Mouse (Mus musculus) G1E (cell line): ENCODE results near the gene Cyb5r1.

ENCODE experiments used
- CTCF ChIP-seq: IDR thresholded peaks from 2 replicates; pipeline ENCODE4 v1.5.1; 2012; ENCODE audit warnings: low read depth, low read length, inconsistent platforms, mixed read lengths
- GATA1 ChIP-seq: IDR thresholded peaks from 2 replicates; pipeline ENCODE4 v1.6.1; 2012; ENCODE audit warnings: borderline replicate concordance, low read length, inconsistent platforms, mixed read lengths
- GATA2 ChIP-seq: IDR thresholded peaks from 2 replicates; pipeline ENCODE4 v1.6.1; 2012; ENCODE audit warnings: low read depth, low read length, inconsistent platforms, borderline replicate concordance
- POLR2AphosphoS5 ChIP-seq: IDR thresholded peaks from 2 replicates; pipeline ENCODE4 v1.6.1; 2012; ENCODE audit warnings: low read depth, low read length, inconsistent platforms; ENCODE audit not compliant: insufficient replicate concordance
- TAL1 ChIP-seq: conservative IDR thresholded peaks from 2 replicates; pipeline ENCODE4 v1.6.1; 2012; ENCODE audit warnings: low read depth, low read length, inconsistent platforms, mixed read lengths

DNA sequence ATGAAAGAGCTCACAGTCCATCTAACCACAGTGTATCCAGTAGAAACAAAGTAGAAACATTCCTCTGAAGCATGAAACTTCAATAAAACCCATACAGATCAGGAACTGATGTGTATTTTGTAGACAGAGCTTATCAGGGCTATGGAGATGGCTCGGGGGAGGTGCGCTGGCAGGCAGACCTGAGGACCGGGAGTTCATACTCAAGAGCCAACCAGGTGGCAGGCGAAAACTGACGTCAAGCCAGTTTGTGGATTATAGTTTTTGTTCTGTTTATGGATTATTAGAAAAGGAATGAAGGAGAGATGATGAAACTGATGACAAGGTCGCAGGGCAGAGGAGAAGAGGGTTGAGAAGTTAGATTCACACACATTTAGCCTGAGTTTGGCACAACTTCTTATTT lies 35.1 kb downstream of the Cyb5r1 start:
- TF ChIP-seq CTCF (no peak), GATA1 (no peak), POLR2AphosphoS5 (no peak), TAL1 (no peak), GATA2 (no peak)
